Mouse (Mus musculus) heart, postnatal 36 days (tissue): Measurements from ENCODE around the gene Gm8994. TPM values are rescaled to one million over a fixed set of nuclear protein-coding genes. Genes with fewer than 3 reads are reported as not detected.
A peak's percentile ranks its signal among the peaks of the same experiment; 100 is the strongest.
"Not testable (repeated sequence)": the region's sequence is repeated elsewhere in the genome, so short reads cannot be mapped to it uniquely, and the experiment has no call there.

Experiments
- DNase-seq, 2 experiments: peaks; one replicate each; pipeline ENCODE4 v3.0.0; 2021 to 2022
- intact Hi-C: fragments of 180-260 bp; cut with DNase I; formaldehyde crosslinking; loops from one replicate; pipeline ENCODE4 v1.15.1; 2025
- total RNA-seq, 2 experiments: library from RNA; stranded (reverse); gene quantifications; 2 replicates each; pipeline ENCODE4 v1.2.3; 2021

The Gm8994 gene
- not detected for total RNA-seq

DNA sequence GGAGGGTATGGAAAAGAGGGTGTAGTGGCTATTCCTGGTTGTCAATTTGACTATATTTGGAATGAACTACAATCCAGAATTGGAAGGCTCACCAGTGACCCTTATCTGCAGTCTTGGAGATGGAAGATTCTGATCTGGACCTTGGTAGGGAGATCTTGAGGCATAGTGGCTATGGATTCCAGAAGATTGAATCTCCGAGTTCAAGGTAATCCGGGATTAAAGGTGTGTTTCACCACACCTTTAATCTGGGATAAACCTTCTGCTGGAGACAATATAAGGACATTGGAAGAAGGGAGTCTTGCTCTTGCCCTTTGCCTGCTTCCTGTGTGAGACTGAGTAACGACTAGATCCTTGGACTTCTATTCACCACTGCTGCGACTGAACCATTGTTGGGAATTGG, at the start of gene Gm8994:
Gene Gm8994 (plus strand): TSS at position 301 of the 400 bp plus-strand sequence.
- intact Hi-C loops, DNase-seq: not testable (repeated sequence)

GRCm38 (mm10) chr6:136277685-136278084, 49.7 kb upstream of the Gm8994 start:
- DNase-seq, result no peak
- intact Hi-C loops, result no loop called here

DNA sequence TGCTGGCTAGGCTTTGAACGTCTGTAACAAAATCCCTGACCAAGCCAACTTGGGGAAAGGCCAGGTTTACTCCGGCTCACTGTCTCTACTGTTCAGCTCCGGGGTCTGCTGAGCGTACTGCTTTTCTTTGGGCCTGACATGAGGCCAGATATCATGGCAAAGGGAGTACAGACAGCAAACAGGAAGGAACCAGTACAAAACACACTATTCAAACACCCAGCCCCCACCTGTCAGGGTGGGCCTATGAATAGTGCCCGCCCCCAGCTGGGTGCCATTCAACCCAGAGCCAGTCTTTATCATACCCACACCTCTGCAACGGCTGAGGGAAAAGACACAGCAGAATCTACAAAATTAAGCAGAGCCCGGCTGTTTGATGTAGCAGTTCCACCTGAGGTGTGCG, 42.8 kb upstream of the Gm8994 start:
- DNase-seq, result no peak
- intact Hi-C loops, result no loop called here

DNA sequence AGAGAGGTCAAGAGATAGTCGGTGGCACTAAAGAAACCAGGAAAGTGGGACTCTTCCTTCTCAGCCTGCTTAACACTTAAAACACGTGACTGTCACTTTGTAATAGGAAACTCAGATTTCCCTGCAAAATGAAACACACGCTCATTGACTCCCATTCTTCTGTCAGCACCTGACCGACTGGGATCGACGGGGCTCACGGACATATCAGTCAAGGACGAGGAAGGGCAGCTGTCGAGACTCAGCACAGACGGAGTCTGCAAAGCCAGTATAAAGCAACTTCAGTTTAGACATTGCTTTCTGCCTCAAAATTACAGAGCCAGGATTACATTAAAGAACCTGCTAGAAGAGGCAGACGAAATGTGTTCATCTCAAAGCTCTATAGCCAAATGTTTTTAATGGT, 41.2 kb upstream of the Gm8994 start:
- no peak for DNase-seq
- intact Hi-C loops, result no loop called here

DNA sequence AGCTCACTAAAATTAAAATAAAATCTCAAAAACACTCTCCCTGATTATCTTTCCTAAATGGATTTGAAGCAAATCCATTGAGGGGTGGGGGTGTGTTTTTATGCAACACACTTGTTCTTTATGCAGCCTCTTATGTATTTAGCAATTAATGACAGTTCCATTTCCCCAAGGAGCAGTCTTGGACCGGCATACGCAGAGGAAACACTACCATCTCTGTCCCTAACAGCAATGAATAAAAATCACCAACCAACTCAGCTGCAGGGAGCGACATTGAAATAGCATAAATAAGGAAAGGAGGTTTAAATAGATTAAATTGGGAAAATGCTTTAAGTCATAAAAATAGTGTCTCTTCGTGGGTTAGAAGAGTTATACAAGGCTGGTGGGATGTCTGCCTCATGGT, 40.8 kb upstream of the Gm8994 start:
- no peak for DNase-seq
- intact Hi-C loops, result no loop called here

DNA sequence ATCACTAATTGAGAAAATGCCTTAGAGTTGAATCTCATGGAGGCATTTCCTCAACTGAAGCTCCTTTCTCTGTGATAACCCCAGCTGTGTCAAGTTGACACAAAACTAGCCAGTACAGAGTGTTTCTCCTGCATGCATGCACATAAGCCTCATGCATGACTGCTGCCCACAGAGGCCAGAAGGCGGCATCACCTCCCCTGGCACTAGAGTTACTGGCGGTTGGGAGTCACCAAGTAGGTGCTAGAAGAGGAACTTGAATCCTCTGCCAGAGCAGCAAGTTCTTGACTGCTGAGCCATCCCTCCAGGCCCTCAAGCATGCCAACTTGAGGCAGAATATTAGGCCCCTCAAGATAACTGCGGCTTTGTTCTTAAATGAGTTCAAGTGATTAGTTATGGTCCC, 35.9 kb upstream of the Gm8994 start:
- intact Hi-C loops, result no loop called here
- DNase-seq, result no peak

GRCm38 (mm10) chr6:136291951-136292714, 35.2 kb upstream of the Gm8994 start:
- DNase-seq, result no peak
- intact Hi-C loops, result no loop called here

DNA sequence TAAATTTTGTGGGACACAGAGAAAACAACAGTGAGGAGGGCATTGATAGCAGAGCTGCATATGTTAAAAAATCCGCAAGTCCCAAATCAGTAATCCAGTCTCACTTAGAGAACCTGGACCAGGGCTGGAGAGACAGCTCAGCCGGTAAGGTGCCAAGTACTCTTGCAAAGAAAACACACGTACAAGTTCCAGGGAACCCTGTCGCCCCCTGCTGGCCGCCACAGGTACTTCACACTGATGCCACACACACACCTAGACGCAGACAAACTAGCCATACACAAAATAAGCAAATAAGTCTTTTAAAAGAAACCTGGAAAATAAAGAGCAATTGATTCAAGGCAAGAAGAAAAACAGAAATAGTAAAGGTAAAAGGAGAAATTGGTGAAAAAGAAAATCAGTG, 33.6 kb upstream of the Gm8994 start:
- intact Hi-C loops, result no loop called here
- DNase-seq, result no peak

DNA sequence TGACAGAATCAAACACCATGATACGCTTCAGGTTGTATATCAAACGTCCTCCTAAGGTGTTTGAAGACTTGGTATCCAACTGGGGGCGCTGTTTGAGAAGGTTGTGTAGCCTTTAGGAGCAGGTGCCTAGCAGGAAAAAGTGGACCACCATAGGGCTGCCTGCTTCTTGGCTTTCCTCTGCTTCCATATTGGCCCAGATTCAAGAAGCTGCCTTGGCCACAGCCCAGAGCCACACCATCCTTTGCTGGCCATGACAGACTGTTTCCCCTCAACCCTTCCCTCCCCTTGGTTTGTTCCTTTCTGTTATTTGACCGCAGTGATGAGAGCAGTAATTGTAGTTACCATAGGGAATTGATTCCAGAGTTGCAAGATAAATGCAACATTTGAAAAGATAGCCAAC, 31.5 kb upstream of the Gm8994 start:
- DNase-seq, result no peak
- intact Hi-C loops, result no loop called here

- intact Hi-C loops, result no loop called here
- no peak for DNase-seq
Measured at GRCm38 (mm10) chr6:136296251-136296650, 31.1 kb upstream of the Gm8994 start.

- intact Hi-C loops, result no loop called here
- DNase-seq, result no peak
Measured at GRCm38 (mm10) chr6:136303514-136303913, 23.8 kb upstream of the Gm8994 start.

DNA sequence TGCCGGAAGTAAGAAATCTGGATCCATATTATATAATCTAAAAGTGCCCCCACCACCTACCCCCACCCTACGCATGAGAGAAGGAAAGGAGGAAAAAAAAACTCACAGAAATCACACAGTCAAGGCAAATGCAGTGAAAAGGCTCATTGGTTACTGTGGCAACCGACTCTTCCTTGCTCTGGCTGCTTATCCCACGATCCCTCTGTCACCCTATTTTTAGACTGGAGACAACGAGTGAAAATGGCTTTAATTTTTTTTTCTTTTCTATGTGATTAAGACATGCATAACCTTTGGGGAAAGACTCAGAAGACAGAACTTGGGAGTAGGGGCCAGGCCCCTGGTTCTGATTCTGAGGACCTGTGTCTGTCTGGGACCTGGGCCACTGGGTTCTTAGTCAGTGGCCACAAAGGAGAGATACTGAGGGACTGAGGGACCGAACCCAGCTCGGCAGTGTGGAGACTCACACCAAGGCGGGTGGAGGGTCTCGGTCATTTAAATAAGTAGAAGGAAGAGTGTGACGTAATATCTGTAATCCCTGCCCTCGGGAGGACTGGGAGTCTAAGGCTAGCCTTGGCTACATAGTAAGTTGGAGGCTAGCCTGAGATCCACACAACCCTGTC, 22.9 kb upstream of the Gm8994 start:
- no peak for DNase-seq
- intact Hi-C loops, result no loop called here

DNA sequence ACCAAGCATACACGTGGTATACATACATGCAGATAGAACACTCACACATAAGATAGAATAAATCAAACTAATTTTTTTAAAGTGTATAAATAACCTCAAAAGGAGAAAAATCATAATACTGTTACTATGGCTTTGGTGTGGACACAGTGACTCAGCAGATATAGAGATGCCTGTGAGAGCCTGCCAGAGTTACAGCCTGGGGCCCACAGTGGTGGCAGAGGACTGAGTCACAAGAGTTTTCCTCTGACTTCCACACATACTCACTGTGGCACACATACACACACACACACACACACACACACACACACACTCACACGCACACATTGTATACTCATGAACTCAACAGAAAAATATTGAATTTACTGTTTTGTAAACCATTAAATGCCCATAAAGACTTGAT, 17.9 kb upstream of the Gm8994 start:
- intact Hi-C loops, result no loop called here
- DNase-seq, result no peak

DNA sequence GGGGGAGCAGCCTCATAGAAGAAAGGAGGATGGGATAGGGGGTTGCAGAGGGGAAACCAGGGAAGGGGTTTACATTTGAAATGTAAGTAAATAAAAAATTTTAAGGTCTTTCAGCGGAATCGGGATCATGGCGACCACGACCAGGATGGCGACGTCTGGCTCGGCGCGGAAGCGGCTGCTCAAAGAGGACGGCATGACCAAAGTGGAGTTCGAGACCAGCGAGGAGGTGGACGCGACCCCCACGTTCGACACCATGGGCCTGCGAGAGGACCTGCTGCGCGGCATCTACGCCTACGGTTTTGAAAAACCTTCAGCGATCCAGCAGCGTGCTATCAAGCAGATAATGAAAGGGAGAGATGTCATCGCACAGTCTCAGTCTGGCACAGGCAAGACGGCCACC, 1.1 kb downstream of the Gm8994 start:
- intact Hi-C loops, DNase-seq: not testable (repeated sequence)

DNA sequence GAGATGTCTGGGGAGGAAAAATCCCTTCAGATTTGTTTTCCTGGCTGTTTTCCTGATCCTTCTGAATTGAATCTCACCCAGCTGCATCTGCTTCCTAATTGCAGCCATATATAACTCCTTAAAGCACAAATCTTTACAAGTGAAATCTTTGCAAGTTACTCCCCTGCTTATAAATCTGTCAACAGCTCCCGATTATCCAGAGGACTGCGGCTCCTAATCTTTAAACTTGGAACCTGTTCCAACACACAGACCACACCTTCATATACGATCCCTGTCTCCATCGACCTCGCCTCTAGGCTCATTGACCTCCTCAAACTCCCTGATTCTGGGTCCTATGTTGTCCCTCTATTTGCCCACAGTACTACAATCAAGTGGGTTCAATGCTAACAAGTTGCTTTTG, 13.3 kb downstream of the Gm8994 start:
- no peak for DNase-seq
- intact Hi-C loops, result no loop called here

- DNase-seq, result no peak
- intact Hi-C loops, result no loop called here
Measured at GRCm38 (mm10) chr6:136341093-136341492, 13.8 kb downstream of the Gm8994 start.

DNA sequence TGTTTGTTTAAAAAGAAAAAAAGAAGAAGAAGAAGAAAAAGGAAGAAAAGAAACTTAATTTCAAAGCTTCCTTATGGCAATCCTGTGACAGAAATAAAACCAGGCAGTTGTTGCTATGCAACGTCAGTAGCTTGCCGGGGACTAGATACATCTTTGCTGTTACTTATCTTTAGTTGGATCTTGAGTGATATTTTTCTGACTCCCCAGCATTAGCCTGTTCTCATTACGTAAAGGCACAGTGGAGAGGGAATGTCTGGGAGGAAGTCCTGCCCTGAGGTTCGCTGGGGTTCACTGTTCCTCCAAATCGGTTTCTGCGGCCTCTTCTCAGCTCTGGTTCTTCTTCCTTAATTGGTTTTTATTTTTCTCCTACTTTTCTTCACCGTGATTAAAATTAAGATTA, 16.5 kb downstream of the Gm8994 start:
- intact Hi-C loops, result no loop called here
- no peak for DNase-seq

DNA sequence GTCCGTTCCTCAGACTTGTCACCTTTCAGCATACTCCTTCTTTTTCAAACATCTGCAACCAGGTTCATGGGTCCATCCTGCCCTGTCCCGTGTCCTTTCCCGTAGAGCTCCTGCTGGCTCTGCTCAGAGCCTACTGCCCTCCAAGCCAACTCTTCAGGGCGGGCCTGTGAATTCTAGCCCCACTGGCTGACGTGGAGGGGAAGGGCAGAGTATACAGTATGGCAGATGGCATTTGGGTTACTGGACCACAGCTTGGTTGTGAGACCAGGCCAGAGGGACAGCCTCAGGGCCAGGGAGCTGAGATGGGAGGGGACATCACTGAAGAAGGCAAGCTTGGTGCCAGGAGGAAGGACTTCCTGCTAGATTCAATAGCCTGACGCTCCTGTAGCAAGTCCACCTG, 17.7 kb downstream of the Gm8994 start:
- intact Hi-C loops, result no loop called here
- no peak for DNase-seq

- no peak for DNase-seq
- intact Hi-C loops, result no loop called here
Measured at GRCm38 (mm10) chr6:136345641-136346040, 18.3 kb downstream of the Gm8994 start.

- intact Hi-C loops, result no loop called here
- DNase-seq, result no peak
Measured at GRCm38 (mm10) chr6:136347053-136347452, 19.7 kb downstream of the Gm8994 start.

DNA sequence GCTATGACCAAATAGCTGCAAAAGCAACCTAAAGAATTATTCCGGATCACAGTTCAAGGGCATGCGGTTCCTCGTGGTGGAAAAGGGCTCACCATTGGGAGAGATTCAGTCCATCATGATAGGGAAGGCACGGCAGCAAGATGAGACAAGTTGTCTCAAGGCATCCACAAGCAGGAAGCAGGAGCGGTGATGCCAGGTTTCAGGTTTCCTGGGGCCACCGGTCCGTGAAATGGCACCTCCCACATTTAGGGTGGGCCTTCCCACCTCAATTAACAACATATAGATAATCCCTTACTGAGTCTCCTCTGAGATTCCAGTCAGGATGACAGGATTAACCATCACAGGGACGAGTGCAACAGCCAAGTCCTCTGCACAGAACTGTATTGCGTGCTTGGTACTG, 20.3 kb downstream of the Gm8994 start:
- intact Hi-C loops, result no loop called here
- DNase-seq, result no peak

GRCm38 (mm10) chr6:136353399-136354184, 26.3 kb downstream of the Gm8994 start:
- peak; percentile 40 to 55 for DNase-seq
- intact Hi-C loops, result loop anchor here (1.0 kb wide), 2 partner anchors 446 to 909 kb away; no protein-coding TSS in a partner anchor
